Mouse (Mus musculus) right cerebral cortex, postnatal 14 days (tissue): ENCODE measurements around the gene Sarnp.

ENCODE experiments used
- DNase-seq: peaks from one replicate; pipeline ENCODE4 v3.0.0; 2022

Sarnp gene

GRCm38 (mm10) chr10:128918246-128918645, 101.1 kb downstream of the Sarnp start:
- DNase-seq = peak; percentile 56

GRCm38 (mm10) chr10:128919203-128919631, 102.1 kb downstream of the Sarnp start:
- no peak for DNase-seq

- DNase-seq = no peak
Observed at GRCm38 (mm10) chr10:128919966-128920365, 102.8 kb downstream of the Sarnp start.

DNA sequence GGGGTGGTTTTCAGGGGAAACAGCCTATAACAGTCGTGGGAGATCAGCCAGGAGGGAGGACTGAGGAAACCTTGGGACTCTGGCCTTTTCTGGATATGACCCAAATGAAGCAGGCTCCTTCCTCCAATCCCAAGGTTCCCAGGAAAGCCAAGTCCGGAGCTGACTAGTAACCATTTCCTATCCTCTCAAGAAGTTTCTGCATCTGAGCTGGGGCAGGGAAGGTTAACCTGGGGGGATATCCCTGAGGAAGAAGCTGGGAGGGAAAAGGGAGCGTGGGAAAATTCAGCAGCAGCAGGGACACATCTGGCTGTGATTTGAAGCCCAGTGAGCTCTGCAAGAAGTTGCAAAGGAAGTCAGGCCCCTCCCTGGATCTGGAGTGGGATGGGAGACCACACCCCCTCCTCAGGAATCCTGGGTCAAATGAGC, 103.6 kb downstream of the Sarnp start:
- no peak for DNase-seq

DNA sequence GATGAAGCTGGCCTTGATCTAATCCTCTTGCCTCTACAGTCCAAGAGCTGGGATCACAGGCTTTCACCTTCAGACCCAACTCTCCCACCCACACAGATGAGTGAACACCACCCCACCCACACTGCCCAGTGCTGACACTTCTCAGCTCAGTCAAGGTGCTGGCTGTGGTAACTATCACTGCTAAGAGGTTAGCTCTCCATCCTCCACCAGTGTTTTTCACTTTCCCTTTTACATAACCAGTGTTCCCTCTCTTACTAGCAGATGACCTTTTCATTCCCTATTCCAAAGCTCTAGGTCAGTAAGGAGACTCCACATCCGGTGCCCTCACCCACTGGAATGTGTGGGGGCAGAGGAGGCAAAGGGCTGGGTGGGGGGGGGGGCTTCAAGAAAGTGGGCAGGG, 104.1 kb downstream of the Sarnp start:
- no peak for DNase-seq

GRCm38 (mm10) chr10:128921883-128922821, 105.0 kb downstream of the Sarnp start:
- no peak for DNase-seq

- DNase-seq = no peak
Observed at GRCm38 (mm10) chr10:128922822-128923012, 105.6 kb downstream of the Sarnp start, which contains the start of gene Rdh5. Rdh5 (minus strand) TSS chr10:128922888.

- peak; percentile 93 for DNase-seq
Observed at GRCm38 (mm10) chr10:128923013-128923691, 106.0 kb downstream of the Sarnp start.

DNA sequence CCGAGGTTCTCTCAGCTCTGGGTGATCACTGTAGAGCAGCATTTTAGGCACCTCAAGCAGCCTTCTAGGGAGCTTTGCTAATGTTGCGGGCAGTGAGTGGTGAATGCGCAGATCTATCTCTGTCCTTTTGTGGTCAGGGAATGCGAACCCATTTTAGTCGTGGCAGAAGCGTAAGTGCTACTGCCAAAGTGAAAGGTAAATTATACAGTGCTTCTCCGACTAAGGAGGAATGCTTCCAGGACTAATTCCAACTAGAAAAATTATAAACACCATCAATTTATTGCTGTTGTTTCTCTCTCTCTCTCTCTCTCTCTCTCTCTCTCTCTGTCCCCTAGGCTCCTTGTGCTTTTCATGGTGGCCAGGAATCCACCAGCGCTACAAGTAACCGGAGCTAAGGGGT, 106.8 kb downstream of the Sarnp start, which contains the start of gene Bloc1s1:
Gene Bloc1s1, minus strand, starts transcription at position 101 of the 400 bp plus-strand sequence.
- DNase-seq = no peak
